Mouse (Mus musculus): ENCODE results near the gene Phf13. TPM values are rescaled to one million over a fixed set of nuclear protein-coding genes. Genes with fewer than 3 reads are reported as not detected.

Gene Phf13
- polyA plus RNA-seq, 1 experiment from 2014 or later: 27.0 TPM

DNA sequence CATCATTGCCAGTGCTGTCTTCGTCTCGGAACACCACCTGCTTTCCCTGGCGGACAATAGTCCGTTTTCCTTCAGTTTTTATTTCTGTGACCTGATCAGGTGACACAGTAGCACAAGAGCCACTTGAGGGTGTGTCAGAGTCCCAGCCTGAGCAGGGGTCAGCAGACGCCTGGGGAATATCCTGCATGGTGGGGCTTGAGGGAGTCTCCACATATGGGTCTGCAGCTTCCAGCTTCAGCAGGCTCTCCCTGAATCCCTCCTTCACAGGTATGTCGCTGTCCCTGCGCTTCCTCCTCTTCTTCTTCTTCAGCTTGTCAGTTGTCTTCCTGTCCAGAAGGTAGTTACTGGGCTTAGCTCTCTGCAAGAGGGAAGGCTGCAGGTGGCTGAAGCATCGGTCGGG lies 4.0 kb downstream of the Phf13 start:
- WGBS: 93% methylated on average over 9 of the region's 9 CpGs
- peaks cover 8% of the 10 kb centered on the region for H3K36me3 ChIP-seq (ENCODE audit: control insufficient read depth, insufficient read depth, low read length)
- H3K9me3 ChIP-seq (ENCODE audit: control insufficient read depth, low read length): no peaks in the 10 kb centered on the region
- H3K9ac ChIP-seq (ENCODE audit: low read length): no peak overlapping the region
- peaks cover 10% of the 10 kb centered on the region for H3K4me1 ChIP-seq (replicated peaks; ENCODE audit: control insufficient read depth, insufficient read depth, low read length)
- H3K27me3 ChIP-seq (ENCODE audit: control insufficient read depth, insufficient read depth, low read length): no peaks in the 10 kb centered on the region
- DNase-seq (ENCODE audit: low spot score) (no peak), ATAC-seq (replicated peaks; ENCODE audit: low FRiP score) (no peak)
- no peak overlapping the region for H3K27ac ChIP-seq (ENCODE audit: low read depth, low read length)
- no peak overlapping the region for H3K4me2 ChIP-seq (ENCODE audit: low read depth, low read length, severe bottlenecking)
- no peak overlapping the region for H3K4me3 ChIP-seq (ENCODE audit: low read depth, low read length)

DNA sequence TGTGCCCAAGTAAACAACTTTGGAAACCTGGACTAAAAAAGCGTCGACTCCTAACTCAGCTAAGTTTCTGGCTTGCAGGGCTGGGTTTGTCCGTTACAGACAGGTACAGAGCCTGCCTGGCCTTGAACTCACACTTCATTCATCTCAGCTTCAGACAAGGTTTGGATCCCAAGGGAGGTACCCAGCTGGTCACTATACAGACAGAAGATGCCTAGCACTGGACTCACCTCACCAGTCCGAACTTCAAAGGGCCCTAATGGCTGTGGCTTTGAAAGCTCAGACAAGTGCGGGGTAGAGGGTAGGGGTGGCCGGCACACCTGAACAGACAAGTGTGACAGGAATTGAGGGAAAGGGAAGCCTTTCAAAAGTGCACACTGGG lies 7.0 kb downstream of the Phf13 start:
- no peaks in the 10 kb centered on the region for H3K27me3 ChIP-seq (ENCODE audit: control insufficient read depth, insufficient read depth, low read length)
- peaks cover 7% of the 10 kb centered on the region for H3K4me1 ChIP-seq (replicated peaks; ENCODE audit: control insufficient read depth, insufficient read depth, low read length)
- H3K4me2 ChIP-seq (ENCODE audit: low read depth, low read length, severe bottlenecking): peak overlapping the region; percentile 80; the same call in 1 of the 2 replicates
- peak overlapping the region; percentile 84 for H3K4me3 ChIP-seq (ENCODE audit: low read depth, low read length)
- peaks cover 8% of the 10 kb centered on the region for H3K36me3 ChIP-seq (ENCODE audit: control insufficient read depth, insufficient read depth, low read length)
- H3K9me3 ChIP-seq (ENCODE audit: control insufficient read depth, low read length): no peaks in the 10 kb centered on the region
- 29% methylated on average over 6 of the region's 6 CpGs for WGBS
- H3K9ac ChIP-seq (ENCODE audit: low read length): peak overlapping the region; percentile 96
- DNase-seq (ENCODE audit: low spot score): no peak
- no peak overlapping the region for H3K27ac ChIP-seq (ENCODE audit: low read depth, low read length)
- ATAC-seq (replicated peaks; ENCODE audit: low FRiP score): peak; percentile 37; the same call in 1 of the 2 replicates

DNA sequence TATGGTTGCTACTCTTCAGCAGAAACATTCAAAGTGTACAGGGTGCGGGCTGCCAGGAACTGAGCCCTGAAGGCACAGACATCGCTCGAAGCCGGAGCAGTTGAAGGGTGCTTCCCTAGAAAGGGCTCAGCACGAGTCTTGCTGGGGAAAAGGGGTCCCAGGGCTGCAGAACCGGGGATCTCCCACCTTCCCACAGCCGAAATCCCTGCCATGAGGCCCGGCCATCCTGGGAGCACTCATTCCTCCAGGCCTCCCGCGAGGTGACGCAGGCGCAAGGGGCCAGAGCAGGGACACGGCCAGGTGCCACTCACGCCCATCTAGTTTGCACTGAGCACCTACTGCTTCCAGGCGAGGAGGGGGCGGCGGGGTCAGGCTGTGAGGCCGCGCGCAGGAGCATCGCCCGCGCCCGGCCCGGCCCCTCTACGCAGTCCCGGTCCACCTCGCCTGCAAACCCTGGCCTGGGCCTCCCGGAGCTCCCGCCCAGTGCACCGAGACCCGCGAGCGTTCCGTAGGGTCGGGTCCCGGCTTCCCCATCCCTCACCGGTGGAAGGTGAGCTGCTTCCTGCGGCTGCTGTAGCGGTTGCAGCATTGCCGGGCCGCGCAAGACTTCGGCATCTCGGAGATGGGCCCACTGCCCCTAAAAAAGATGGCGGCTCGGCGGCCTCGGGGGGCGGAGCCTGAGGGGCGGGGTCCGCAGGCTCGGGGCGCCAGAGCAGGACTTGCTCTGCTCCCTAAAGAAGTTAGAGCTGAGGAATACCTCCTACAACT lies 7.5 kb downstream of the Phf13 start, which contains the start of gene Thap3:
Gene Thap3 (minus strand): TSS at position 656 of the 768 bp plus-strand sequence.
- peaks cover 8% of the 10 kb centered on the region for H3K36me3 ChIP-seq (ENCODE audit: control insufficient read depth, insufficient read depth, low read length)
- no peaks in the 10 kb centered on the region for H3K9me3 ChIP-seq (ENCODE audit: control insufficient read depth, low read length)

DNA sequence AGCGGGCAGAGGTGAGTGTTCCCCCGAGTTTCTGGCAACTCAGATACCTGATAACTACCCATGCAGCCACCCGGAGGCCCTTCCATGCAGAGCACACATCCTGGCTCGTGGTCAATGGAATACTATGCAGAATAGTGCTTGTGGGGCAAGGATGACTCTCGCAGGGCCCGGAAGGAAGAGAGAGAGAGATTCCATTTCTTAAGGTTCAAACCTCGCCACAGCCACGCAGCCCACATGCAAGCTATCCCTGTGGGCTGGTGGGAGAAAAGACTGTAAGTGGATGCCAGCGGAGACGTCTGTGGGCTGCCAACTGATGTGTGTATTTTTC lies 8.1 kb downstream of the Phf13 start:
- Histone ChIP-seq H3K4me1 (replicated peaks; ENCODE audit: control insufficient read depth, insufficient read depth, low read length) (peaks cover 4% of the 10 kb centered on the region), H3K9me3 (ENCODE audit: control insufficient read depth, low read length) (no peaks in the 10 kb centered on the region), H3K4me2 (ENCODE audit: low read depth, low read length, severe bottlenecking) (peak overlapping the region; percentile 80), H3K27me3 (ENCODE audit: control insufficient read depth, insufficient read depth, low read length) (no peaks in the 10 kb centered on the region), H3K9ac (ENCODE audit: low read length) (peak overlapping the region; percentile 96), H3K4me3 (ENCODE audit: low read depth, low read length) (peak overlapping the region; percentile 84), H3K36me3 (ENCODE audit: control insufficient read depth, insufficient read depth, low read length) (peaks cover 8% of the 10 kb centered on the region), H3K27ac (ENCODE audit: low read depth, low read length) (no peak overlapping the region)
- no peak for ATAC-seq (replicated peaks; ENCODE audit: low FRiP score)
- no peak for DNase-seq (ENCODE audit: low spot score)
- WGBS: 30% methylated on average over 10 of the region's 10 CpGs

More for the DNA sequence above, 7.5 kb downstream of the Phf13 start, which contains the start of gene Thap3:
- peaks cover 4% of the 10 kb centered on the region for H3K4me1 ChIP-seq (replicated peaks; ENCODE audit: control insufficient read depth, insufficient read depth, low read length)
- H3K4me3 ChIP-seq (ENCODE audit: low read depth, low read length): peak within 1 kb of the TSS; percentile 84
- WGBS: 1% methylated on average over 54 of the region's 54 CpGs
- peak within 1 kb of the TSS; percentile 80 for H3K4me2 ChIP-seq (ENCODE audit: low read depth, low read length, severe bottlenecking)
- peak within 1 kb of the TSS; percentile 48; the same call in 1 of the 2 replicates for H3K27ac ChIP-seq (ENCODE audit: low read depth, low read length)
- no peaks in the 10 kb centered on the region for H3K27me3 ChIP-seq (ENCODE audit: control insufficient read depth, insufficient read depth, low read length)
- ATAC-seq (replicated peaks; ENCODE audit: low FRiP score): peak; percentile 81
- peak; percentile 89 for DNase-seq (ENCODE audit: low spot score)
- H3K9ac ChIP-seq (ENCODE audit: low read length): peak within 1 kb of the TSS; percentile 96

DNA sequence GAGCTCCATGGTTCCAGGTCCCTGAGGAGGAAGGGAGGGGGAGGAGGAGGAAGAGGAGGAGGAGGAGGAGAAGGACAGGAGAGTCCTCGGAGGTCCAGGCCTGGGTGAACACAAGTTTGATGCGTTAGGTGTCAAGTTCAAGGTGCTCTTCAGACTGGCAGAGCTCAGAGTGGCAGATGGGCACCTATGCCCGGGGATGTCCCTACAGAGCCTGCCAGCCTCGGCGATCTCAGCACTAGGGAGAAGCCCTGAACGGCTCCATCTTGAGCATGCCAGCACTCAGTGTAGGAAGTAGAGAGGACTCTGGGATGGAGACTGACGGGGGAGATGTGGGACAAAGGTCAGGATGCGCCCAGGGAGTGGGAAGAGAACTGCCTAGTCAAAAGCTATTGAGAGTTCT lies 9.4 kb downstream of the Phf13 start:
- no peak overlapping the region for H3K9ac ChIP-seq (ENCODE audit: low read length)
- no peak overlapping the region for H3K4me3 ChIP-seq (ENCODE audit: low read depth, low read length)
- ATAC-seq (replicated peaks; ENCODE audit: low FRiP score) (no peak), DNase-seq (ENCODE audit: low spot score) (no peak)
- no peak overlapping the region for H3K4me2 ChIP-seq (ENCODE audit: low read depth, low read length, severe bottlenecking)
- no peaks in the 10 kb centered on the region for H3K9me3 ChIP-seq (ENCODE audit: control insufficient read depth, low read length)
- no peak overlapping the region for H3K27ac ChIP-seq (ENCODE audit: low read depth, low read length)
- peaks cover 8% of the 10 kb centered on the region for H3K36me3 ChIP-seq (ENCODE audit: control insufficient read depth, insufficient read depth, low read length)
- no peaks in the 10 kb centered on the region for H3K27me3 ChIP-seq (ENCODE audit: control insufficient read depth, insufficient read depth, low read length)
- peaks cover 4% of the 10 kb centered on the region for H3K4me1 ChIP-seq (replicated peaks; ENCODE audit: control insufficient read depth, insufficient read depth, low read length)
- 75% methylated on average over 8 of the region's 8 CpGs for WGBS

DNA sequence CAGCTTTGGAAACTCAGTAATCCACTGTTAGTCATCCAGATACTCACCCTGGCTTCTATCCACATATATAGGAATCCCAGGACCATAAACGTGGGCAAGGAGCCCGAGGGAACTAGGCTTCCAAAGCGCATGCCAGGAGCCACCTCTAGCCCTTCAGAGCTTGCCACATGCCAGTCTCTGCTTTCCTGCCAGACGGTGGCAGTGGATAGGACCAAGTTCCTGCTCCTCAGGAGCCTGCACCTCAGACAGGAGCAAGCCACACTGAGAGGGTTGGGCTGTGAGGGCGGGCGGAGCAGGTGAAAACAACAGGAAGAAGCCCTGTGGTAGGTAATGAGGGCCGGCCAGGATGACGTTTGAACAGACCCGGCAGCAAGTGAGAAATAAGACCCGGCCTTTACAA lies 10.2 kb downstream of the Phf13 start:
- no peak overlapping the region for H3K9ac ChIP-seq (ENCODE audit: low read length)
- ATAC-seq (replicated peaks; ENCODE audit: low FRiP score) (no peak), DNase-seq (ENCODE audit: low spot score) (no peak)
- peaks cover 4% of the 10 kb centered on the region for H3K4me1 ChIP-seq (replicated peaks; ENCODE audit: control insufficient read depth, insufficient read depth, low read length)
- no peak overlapping the region for H3K4me2 ChIP-seq (ENCODE audit: low read depth, low read length, severe bottlenecking)
- H3K27ac ChIP-seq (ENCODE audit: low read depth, low read length): no peak overlapping the region
- no peaks in the 10 kb centered on the region for H3K9me3 ChIP-seq (ENCODE audit: control insufficient read depth, low read length)
- no peaks in the 10 kb centered on the region for H3K27me3 ChIP-seq (ENCODE audit: control insufficient read depth, insufficient read depth, low read length)
- no peak overlapping the region for H3K4me3 ChIP-seq (ENCODE audit: low read depth, low read length)
- H3K36me3 ChIP-seq (ENCODE audit: control insufficient read depth, insufficient read depth, low read length): peaks cover 1% of the 10 kb centered on the region; the same call in 1 of the 2 replicates
- WGBS: 45% methylated on average over 10 of the region's 10 CpGs

DNA sequence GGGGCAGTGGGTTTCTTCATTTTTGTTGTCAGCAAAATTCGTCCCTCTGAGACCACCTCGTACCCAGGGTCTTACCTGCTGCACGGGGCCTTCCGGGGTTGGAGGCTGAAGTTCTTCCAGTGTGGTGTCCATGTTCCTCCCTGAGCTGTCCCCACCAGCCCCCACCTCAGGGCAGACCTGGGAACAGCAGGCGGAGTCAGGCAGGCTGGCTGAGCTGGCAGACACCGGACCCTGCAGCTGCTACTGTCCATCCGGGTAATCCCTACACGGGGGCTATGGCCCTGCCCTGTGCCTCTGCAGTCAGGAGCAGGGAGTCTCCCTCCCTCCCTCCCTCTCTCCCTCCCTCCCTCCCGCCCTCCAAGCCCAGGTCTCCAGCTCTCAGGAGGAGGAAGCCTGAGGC lies 12.5 kb downstream of the Phf13 start:
- Histone ChIP-seq H3K4me2 (ENCODE audit: low read depth, low read length, severe bottlenecking) (no peak overlapping the region), H3K9ac (ENCODE audit: low read length) (no peak overlapping the region), H3K36me3 (ENCODE audit: control insufficient read depth, insufficient read depth, low read length) (no peaks in the 10 kb centered on the region; the same call in 1 of the 2 replicates), H3K27me3 (ENCODE audit: control insufficient read depth, insufficient read depth, low read length) (no peaks in the 10 kb centered on the region), H3K4me1 (replicated peaks; ENCODE audit: control insufficient read depth, insufficient read depth, low read length) (peaks cover 2% of the 10 kb centered on the region; the same call in 1 of the 2 replicates), H3K9me3 (ENCODE audit: control insufficient read depth, low read length) (no peaks in the 10 kb centered on the region), H3K27ac (ENCODE audit: low read depth, low read length) (no peak overlapping the region), H3K4me3 (ENCODE audit: low read depth, low read length) (no peak overlapping the region)
- no peak for DNase-seq (ENCODE audit: low spot score)
- 33% methylated on average over 8 of the region's 9 CpGs for WGBS
- ATAC-seq (replicated peaks; ENCODE audit: low FRiP score): no peak

DNA sequence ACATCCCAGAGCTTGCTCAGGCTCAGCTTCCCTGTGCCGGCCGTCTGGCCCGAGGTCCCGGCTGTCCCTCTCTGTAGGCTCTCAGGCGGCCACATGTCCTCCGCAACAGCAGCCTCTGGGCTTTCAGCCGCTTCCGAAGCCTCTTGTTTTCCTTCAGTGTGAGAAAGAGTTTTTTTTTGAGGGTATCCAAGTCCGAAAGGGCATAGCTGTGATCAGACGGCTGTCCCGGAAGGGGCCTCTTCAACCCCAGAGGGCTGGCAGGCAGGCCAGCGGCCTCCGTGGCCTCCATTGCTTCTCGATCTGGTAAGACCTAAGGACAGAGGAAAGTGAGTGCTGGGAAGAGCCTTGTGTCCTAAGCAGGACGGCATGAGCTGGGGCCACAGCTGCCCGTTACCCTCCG lies 13.0 kb downstream of the Phf13 start:
- Histone ChIP-seq H3K27me3 (ENCODE audit: control insufficient read depth, insufficient read depth, low read length) (no peaks in the 10 kb centered on the region), H3K27ac (ENCODE audit: low read depth, low read length) (no peak overlapping the region), H3K4me2 (ENCODE audit: low read depth, low read length, severe bottlenecking) (no peak overlapping the region), H3K9ac (ENCODE audit: low read length) (no peak overlapping the region), H3K4me3 (ENCODE audit: low read depth, low read length) (no peak overlapping the region), H3K9me3 (ENCODE audit: control insufficient read depth, low read length) (no peaks in the 10 kb centered on the region), H3K4me1 (replicated peaks; ENCODE audit: control insufficient read depth, insufficient read depth, low read length) (peaks cover 2% of the 10 kb centered on the region; the same call in 1 of the 2 replicates), H3K36me3 (ENCODE audit: control insufficient read depth, insufficient read depth, low read length) (no peaks in the 10 kb centered on the region; the same call in 1 of the 2 replicates)
- DNase-seq (ENCODE audit: low spot score): no peak
- WGBS: 66% methylated on average over 17 of the region's 17 CpGs
- no peak for ATAC-seq (replicated peaks; ENCODE audit: low FRiP score)

DNA sequence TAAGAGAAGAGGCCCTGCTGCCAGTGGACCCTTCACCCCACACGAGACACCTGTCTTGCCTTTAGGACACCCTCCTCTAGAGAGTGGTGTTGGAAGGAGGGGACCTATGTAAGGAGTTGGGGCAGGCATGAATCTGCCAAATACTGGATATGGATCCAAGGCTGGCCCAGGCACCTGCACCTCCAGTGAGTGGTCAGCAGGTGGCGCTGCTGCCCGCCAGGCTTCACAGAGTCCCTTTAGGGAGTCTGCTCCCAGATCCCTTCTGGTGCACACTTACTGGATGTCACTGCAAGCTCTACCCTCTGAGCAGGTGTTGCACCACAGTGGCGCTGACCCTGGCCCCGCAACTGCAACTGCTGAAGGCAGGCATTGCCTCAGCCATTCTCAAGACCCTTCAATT lies 14.7 kb downstream of the Phf13 start:
- Histone ChIP-seq H3K4me2 (ENCODE audit: low read depth, low read length, severe bottlenecking) (no peak overlapping the region), H3K4me1 (replicated peaks; ENCODE audit: control insufficient read depth, insufficient read depth, low read length) (no peaks in the 10 kb centered on the region), H3K4me3 (ENCODE audit: low read depth, low read length) (no peak overlapping the region), H3K9ac (ENCODE audit: low read length) (no peak overlapping the region), H3K9me3 (ENCODE audit: control insufficient read depth, low read length) (no peaks in the 10 kb centered on the region), H3K27ac (ENCODE audit: low read depth, low read length) (no peak overlapping the region), H3K36me3 (ENCODE audit: control insufficient read depth, insufficient read depth, low read length) (no peaks in the 10 kb centered on the region; the same call in 1 of the 2 replicates), H3K27me3 (ENCODE audit: control insufficient read depth, insufficient read depth, low read length) (no peaks in the 10 kb centered on the region)
- peak; percentile 89 for DNase-seq (ENCODE audit: low spot score)
- WGBS: 15% methylated on average over 5 of the region's 5 CpGs
- ATAC-seq (replicated peaks; ENCODE audit: low FRiP score): peak; percentile 61

All from forebrain, embryonic 11.5 days (tissue).